Mouse (Mus musculus): ENCODE data around the gene Pdzd4.

The Pdzd4 gene

GRCm38 (mm10) chrX:73782227-73782626, 42.5 kb downstream of the Pdzd4 start:
- no peak for DNase-seq

DNA sequence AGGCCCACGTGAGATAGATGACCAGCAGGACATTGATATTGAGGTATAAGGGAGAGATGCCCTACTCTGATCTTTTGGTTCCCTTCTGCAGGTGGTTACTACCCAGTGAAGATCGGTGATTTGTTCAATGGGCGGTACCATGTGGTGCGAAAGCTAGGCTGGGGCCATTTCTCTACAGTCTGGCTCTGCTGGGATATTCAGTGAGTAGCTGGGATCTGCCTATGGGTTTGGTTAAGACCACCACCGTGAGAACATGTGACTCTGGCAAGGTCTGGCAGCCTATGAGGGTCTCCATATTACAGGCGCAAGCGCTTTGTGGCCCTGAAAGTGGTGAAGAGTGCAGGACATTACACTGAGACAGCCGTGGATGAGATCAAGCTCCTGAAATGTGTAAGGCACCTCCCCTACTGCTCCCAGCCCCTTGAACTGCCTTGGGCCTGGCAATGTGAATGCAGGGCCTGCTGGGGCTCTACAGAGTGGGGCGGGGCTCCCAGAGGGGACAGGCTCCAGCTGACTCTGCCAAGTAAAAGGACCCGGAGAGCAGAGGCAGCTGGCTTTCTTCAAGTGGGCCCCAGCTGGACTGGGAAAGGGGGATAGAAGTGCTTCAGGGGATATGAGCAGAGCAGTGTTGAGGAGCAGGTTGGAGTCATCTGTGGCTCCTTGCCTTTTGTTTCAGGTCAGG, 49.8 kb downstream of the Pdzd4 start:
- DNase-seq = no peak

DNA sequence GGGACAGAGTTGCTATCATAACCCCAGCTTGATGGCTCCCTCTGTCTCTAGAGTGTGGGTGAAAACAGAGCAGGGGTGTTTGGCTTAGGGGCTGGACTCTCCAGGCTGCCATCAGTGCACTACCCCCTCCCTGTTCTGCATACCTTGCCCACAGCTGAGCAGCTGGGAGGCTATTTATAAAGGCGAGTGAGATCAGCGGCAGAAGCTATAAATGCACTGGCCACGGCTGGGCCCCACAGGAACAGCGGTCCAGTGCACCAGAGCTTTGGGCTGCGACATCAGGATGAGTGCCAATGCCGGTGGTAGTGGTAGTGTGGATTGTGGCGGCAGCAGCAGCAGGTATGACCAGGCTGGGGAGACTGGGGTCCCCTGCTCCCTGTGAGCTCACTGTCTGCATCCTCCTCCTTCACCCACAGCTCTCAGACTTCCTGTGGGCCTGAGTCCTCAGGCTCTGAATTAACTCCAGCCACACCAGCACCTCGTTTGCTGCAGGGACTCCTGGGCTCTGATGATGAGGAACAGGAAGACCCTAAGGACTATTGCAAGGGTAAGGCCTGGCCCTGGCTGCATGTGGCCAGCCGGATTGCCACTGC, 50.5 kb downstream of the Pdzd4 start, which contains the start of gene Srpk3:
TSS of gene Srpk3 (plus strand) at position 238 of the 593 bp plus-strand sequence.
- no peak for DNase-seq

DNA sequence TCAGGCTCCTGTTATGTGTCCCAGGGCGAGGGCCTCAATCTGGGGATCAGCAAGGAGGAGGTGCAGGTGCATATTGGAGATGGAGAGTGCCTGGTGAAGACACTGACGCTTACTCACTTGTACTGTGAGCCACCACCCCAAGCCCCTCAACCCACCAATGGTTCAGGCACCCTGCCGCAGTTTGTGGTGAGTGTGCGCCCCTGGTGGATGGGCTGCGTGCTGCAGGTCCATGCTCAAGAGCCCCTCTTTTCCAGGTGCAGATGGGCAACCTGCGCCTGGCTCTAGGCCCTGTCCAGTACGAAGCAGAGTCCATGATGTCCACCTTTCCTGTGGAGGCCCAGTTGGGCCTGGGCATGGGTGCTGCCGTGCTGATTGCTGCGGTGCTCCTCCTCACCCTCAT, 57.5 kb downstream of the Pdzd4 start:
- no peak for DNase-seq

- DNase-seq = no peak
Observed at GRCm38 (mm10) chrX:73765311-73765710, 59.5 kb downstream of the Pdzd4 start.

- peak; percentile 76 for DNase-seq
Observed at GRCm38 (mm10) chrX:73758611-73759290, 66.0 kb downstream of the Pdzd4 start.

GRCm38 (mm10) chrX:73756334-73757140, 68.2 kb downstream of the Pdzd4 start, which contains the start of gene Plxnb3:
Plxnb3 (plus strand) TSS chrX:73757090.
- peak; percentile 26 for DNase-seq

DNA sequence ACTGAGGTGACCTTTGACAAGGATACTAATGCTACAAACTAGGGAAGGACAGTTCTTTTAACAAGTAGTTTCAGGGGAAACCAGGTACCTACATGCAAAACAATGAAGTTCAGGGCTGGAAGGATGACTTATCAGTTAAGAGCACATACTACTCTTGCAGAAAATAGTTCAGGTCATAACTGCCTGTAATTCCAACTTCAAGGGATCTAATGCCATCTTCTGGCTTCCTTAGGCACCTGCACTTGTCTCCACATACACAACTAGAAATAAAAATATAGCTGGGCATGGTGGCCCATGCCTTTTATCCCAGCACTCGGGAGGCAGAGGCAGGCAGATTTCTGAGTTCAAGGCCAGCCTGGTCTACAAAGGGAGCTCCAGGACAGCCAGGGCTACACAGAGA, 75.8 kb downstream of the Pdzd4 start:
- no peak for DNase-seq

- no peak for DNase-seq
Observed at GRCm38 (mm10) chrX:73744774-73745481, 79.8 kb downstream of the Pdzd4 start.

All from cerebellum, adult 11-12 months (tissue).